Mouse (Mus musculus) liver, adult 2 months (tissue): Measurements from ENCODE around the gene Olfr1360. TPM values are rescaled to one million over a fixed set of nuclear protein-coding genes. Genes with fewer than 3 reads are reported as not detected.
"Not testable (repeated sequence)": the region's sequence is repeated elsewhere in the genome, so short reads cannot be mapped to it uniquely, and the experiment has no call there.

ENCODE experiments used
- DNase-seq: peaks from one replicate; pipeline ENCODE4 v3.0.0-alpha.2; 2011; ENCODE audit warnings: low read depth, low spot score; ENCODE audit errors: extremely low read depth
- H3K27ac ChIP-seq: fragments of 200-500 bp; replicated peaks from 2 replicates; pipeline ENCODE4 v1.5.1; 2012; ENCODE audit warnings: low read depth, mild to moderate bottlenecking, control low read depth, inconsistent platforms, low read length; ENCODE audit not compliant: insufficient read depth
- H3K27me3 ChIP-seq: fragments of 200-500 bp; 2 replicates; pipeline ENCODE4 v1.6.1; 2012; ENCODE audit warnings: mild to moderate bottlenecking, moderate library complexity, low read length, inconsistent platforms; ENCODE audit not compliant: control insufficient read depth, insufficient read depth
- H3K36me3 ChIP-seq: fragments of 200-500 bp; 2 replicates; pipeline ENCODE4 v1.6.1; 2012; ENCODE audit warnings: low read length, inconsistent platforms; ENCODE audit not compliant: control insufficient read depth, insufficient read depth
- H3K4me1 ChIP-seq: fragments of 200-500 bp; 2 replicates; pipeline ENCODE4 v1.6.1; 2011; ENCODE audit warnings: low read length; ENCODE audit not compliant: control insufficient read depth, insufficient read depth
- H3K4me3 ChIP-seq: fragments of 200-500 bp; 2 replicates; pipeline ENCODE4 v1.5.1; 2011; ENCODE audit warnings: low read depth, mild to moderate bottlenecking, control low read depth, low read length, moderate library complexity; ENCODE audit not compliant: insufficient read depth
- H3K79me2 ChIP-seq: fragments of 200-500 bp; 2 replicates; pipeline ENCODE4 v1.6.1; 2012; ENCODE audit warnings: inconsistent platforms, mild to moderate bottlenecking, low read length, moderate library complexity; ENCODE audit not compliant: control insufficient read depth, insufficient read depth
- H3K9ac ChIP-seq: fragments of 200-500 bp; 2 replicates; pipeline ENCODE4 v1.6.1; 2012; ENCODE audit warnings: low read depth, mild to moderate bottlenecking, control low read depth, inconsistent platforms, low read length
- CTCF ChIP-seq: fragments of 200-500 bp; IDR thresholded peaks from 2 replicates; pipeline ENCODE4 v1.5.1; 2011; ENCODE audit warnings: low read depth, low read length, control low read depth
- POLR2A ChIP-seq: fragments of 200-500 bp; IDR thresholded peaks from 2 replicates; pipeline ENCODE4 v1.6.1; 2011; ENCODE audit warnings: low read length, control low read depth; ENCODE audit not compliant: insufficient read depth; ENCODE audit errors: extremely low read depth
- WGBS: fragments of 180-500 bp; shearing (Covaris S2); methylation state at CpG from one replicate; pipeline ENCODE4 v1.1.7; 2018; 5-methylcytosine and 5-hydroxymethylcytosine counted together
- polyA plus RNA-seq: library from polyadenylated mRNA; depleted of rRNA; stranded (reverse); fragments of >200 nt; gene quantifications from 2 replicates; pipeline ENCODE4 v1.2.3, GENCODE M21; 2012
- total RNA-seq: library from RNA; depleted of rRNA; stranded (reverse); fragments of >200 nt; gene quantifications from 2 replicates; pipeline ENCODE4 v1.2.3, GENCODE M21; 2014

The Olfr1360 gene
- total and polyA plus RNA-seq, 2 experiments: not detected

- Histone ChIP-seq H3K4me3 (no peak overlapping the region), H3K4me1 (peaks cover 20% of the 10 kb centered on the region), H3K9ac (no peak overlapping the region), H3K36me3 (no peaks in the 10 kb centered on the region), H3K27me3 (no peaks in the 10 kb centered on the region), H3K27ac (no peak overlapping the region), H3K79me2 (no peaks in the 10 kb centered on the region)
- WGBS: 90% methylated on average over 4 of the region's 4 CpGs
- no peak for TF ChIP-seq CTCF
- no peak for TF ChIP-seq POLR2A
- DNase-seq: no peak
Measured at GRCm38 (mm10) chr13:21718381-21719080, 41.3 kb upstream of the Olfr1360 start.

- TF ChIP-seq POLR2A: 0 out of 2 replicates have a peak, but pooled peaks have one; percentile 17
- WGBS: 7% methylated on average over 32 of the region's 56 CpGs
- H3K27me3 ChIP-seq, H3K79me2 ChIP-seq, H3K36me3 ChIP-seq, H3K9ac ChIP-seq: not testable (repeated sequence)
- peak; percentile 68 for DNase-seq
- Histone ChIP-seq H3K4me3 (peak within 1 kb of the TSS; percentile 46), H3K27ac (0 out of 2 replicates have a peak within 1 kb of the TSS, but pooled peaks have one; percentile 30), H3K4me1 (peaks cover 20% of the 10 kb centered on the region)
Measured at GRCm38 (mm10) chr13:21717397-21718357, 40.5 kb upstream of the Olfr1360 start, which contains the start of gene Hist1h3h. Hist1h3h (plus strand) TSS chr13:21717659.

GRCm38 (mm10) chr13:21716540-21717391 lies 39.6 kb upstream of the Olfr1360 start:
- not testable (repeated sequence) for H3K27me3 ChIP-seq, H3K36me3 ChIP-seq, H3K9ac ChIP-seq, H3K79me2 ChIP-seq
- WGBS: under 1% methylated on average over 15 of the region's 38 CpGs
- TF ChIP-seq POLR2A: 0 out of 2 replicates have a peak, but pooled peaks have one; percentile 1
- H3K4me1 ChIP-seq: peaks cover 16% of the 10 kb centered on the region
- peak; percentile 10 for DNase-seq
- peak overlapping the region; percentile 54 for H3K4me3 ChIP-seq
- 0 out of 2 replicates have a peak overlapping the region, but pooled peaks have one; percentile 30 for H3K27ac ChIP-seq

GRCm38 (mm10) chr13:21715864-21716539 lies 38.8 kb upstream of the Olfr1360 start, which contains the start of the genes Hist1h2bl and Hist1h2ai:
Hist1h2bl (minus strand) TSS chr13:21716143.
Hist1h2ai (plus strand) TSS chr13:21716422.
- H3K4me3 ChIP-seq: peak within 1 kb of the TSS; percentile 54
- DNase-seq: peak; percentile 75
- 0 out of 2 replicates have a peak within 1 kb of the TSS, but pooled peaks have one; percentile 12 for H3K9ac ChIP-seq
- H3K79me2 ChIP-seq, H3K36me3 ChIP-seq, H3K27me3 ChIP-seq: not testable (repeated sequence)
- peaks cover 12% of the 10 kb centered on the region for H3K4me1 ChIP-seq
- peak; percentile 40; the same call in 1 of the 2 replicates for TF ChIP-seq POLR2A
- WGBS: 2% methylated on average over 36 of the region's 50 CpGs
- H3K27ac ChIP-seq: 0 out of 2 replicates have a peak within 1 kb of the TSS, but pooled peaks have one; percentile 30
